Comparison of ENCODE assay signal across 1 mouse cellular context in genomic region chr11:84079887-84080286, GRCm38 (mm10).
A peak's percentile ranks its signal among the peaks of the same experiment; 100 is the strongest.
TF ChIP-seq lines count a peak whose summit lies in the region.

No protein-coding gene starts in this region.

TF ChIP-seq in C2C12, 6 proteins besides CTCF, POLR2A, EP300 and RAD21 (continued from another document):
- TF ChIP-seq MYOD1 (IDR thresholded peaks at IDR 0.05; ENCODE audit: control insufficient read depth, insufficient read length, low read depth) (no peak), MAX (IDR thresholded peaks at IDR 0.05) (peak; percentile 55)
